Mouse (Mus musculus) CH12.LX (cell line): ENCODE results near the gene Slc25a23. TPM values are rescaled to one million over a fixed set of nuclear protein-coding genes. Genes with fewer than 3 reads are reported as not detected.

ENCODE experiments used
- DNase-seq: peaks from one replicate; pipeline ENCODE4 v3.0.0-alpha.2; 2013; ENCODE audit errors: extremely low read depth
- H3K27ac ChIP-seq: 2 replicates; pipeline ENCODE4 v1.5.1; 2012; ENCODE audit warnings: low read depth, mild to moderate bottlenecking, control low read depth, moderate library complexity; ENCODE audit not compliant: insufficient read depth
- H3K27me3 ChIP-seq: replicated peaks from 2 replicates; pipeline ENCODE3; 2012; ENCODE audit warnings: inconsistent platforms
- H3K36me3 ChIP-seq, 2 experiments: replicated peaks in 1 of 2; 2 replicates each; pipeline versions ENCODE3 to v1.6.1; 2012; ENCODE audit warnings: inconsistent platforms in 1 of 2, low read length in 1 of 2, mild to moderate bottlenecking in 1 of 2, mixed read lengths in 1 of 2, moderate library complexity in 1 of 2; ENCODE audit not compliant: control insufficient read depth in 1 of 2, insufficient read depth in 1 of 2
- H3K4me1 ChIP-seq, 2 experiments: 2 replicates each; pipeline ENCODE4 v1.6.1; 2012; ENCODE audit warnings: inconsistent platforms in 1 of 2, moderate library complexity in 1 of 2; ENCODE audit not compliant: insufficient read depth in 2 of 2, control insufficient read depth in 1 of 2
- H3K4me2 ChIP-seq: 2 replicates; pipeline ENCODE4 v1.6.1; 2012; ENCODE audit warnings: low read depth, mild to moderate bottlenecking, control low read depth; ENCODE audit not compliant: poor library complexity, insufficient read depth, severe bottlenecking
- H3K4me3 ChIP-seq, 3 experiments: fragments of 150-350 bp in 1 of 3; sonication (generic) in 1 of 3; replicated peaks in 1 of 3; 2 replicates each; pipeline versions ENCODE3 to v1.5.1; 2011 to 2012; ENCODE audit warnings: low read depth in 2 of 3, low read length in 2 of 3, mild to moderate bottlenecking in 2 of 3, moderate library complexity in 2 of 3, control low read depth in 1 of 3, improper control_type of control experiment in 1 of 3, inconsistent platforms in 1 of 3, mixed read lengths in 1 of 3; ENCODE audit not compliant: poor library complexity in 1 of 3
- H3K79me2 ChIP-seq: replicated peaks from 2 replicates; pipeline ENCODE4 v1.6.1; 2012; ENCODE audit warnings: mild to moderate bottlenecking, moderate library complexity; ENCODE audit not compliant: control insufficient read depth, poor library complexity, insufficient read depth, severe bottlenecking; ENCODE audit errors: extremely low read depth
- H3K9ac ChIP-seq: 2 replicates; pipeline ENCODE4 v1.6.1; 2012; ENCODE audit warnings: low read depth, mild to moderate bottlenecking, control low read depth, moderate library complexity; ENCODE audit not compliant: insufficient read depth
- H3K9me3 ChIP-seq: replicated peaks from 2 replicates; pipeline ENCODE3; 2012; ENCODE audit warnings: low read length, inconsistent platforms, mixed read lengths
- BHLHE40 ChIP-seq: IDR thresholded peaks from 2 replicates; pipeline ENCODE4 v1.6.1; 2011; ENCODE audit warnings: mild to moderate bottlenecking, low read depth, low read length, improper control_type of control experiment
- CHD2 ChIP-seq: IDR thresholded peaks from 2 replicates; pipeline ENCODE4 v1.6.1; 2011; ENCODE audit warnings: low read length, improper control_type of control experiment
- E2F4 ChIP-seq: IDR thresholded peaks from 2 replicates; pipeline ENCODE4 v1.6.1; 2011; ENCODE audit warnings: low read depth, low read length, improper control_type of control experiment; ENCODE audit not compliant: insufficient replicate concordance
- ELF1 ChIP-seq: IDR thresholded peaks from 2 replicates; pipeline ENCODE4 v1.6.1; 2014; ENCODE audit warnings: low read depth, mild to moderate bottlenecking, inconsistent platforms, low read length, improper control_type of control experiment
- GABPA ChIP-seq: IDR thresholded peaks from 2 replicates; pipeline ENCODE4 v1.6.1; 2012; ENCODE audit warnings: low read depth, low read length, improper control_type of control experiment, inconsistent platforms; ENCODE audit not compliant: insufficient replicate concordance
- IRF4 ChIP-seq: IDR thresholded peaks from 2 replicates; pipeline ENCODE4 v1.6.1; 2014; ENCODE audit warnings: low read depth, mild to moderate bottlenecking, inconsistent platforms, low read length, improper control_type of control experiment
- JUN ChIP-seq: IDR thresholded peaks from 2 replicates; pipeline ENCODE4 v1.6.1; 2011; ENCODE audit warnings: low read depth, mild to moderate bottlenecking, low read length, improper control_type of control experiment, moderate library complexity; ENCODE audit not compliant: insufficient read depth
- JUND ChIP-seq: conservative IDR thresholded peaks from 2 replicates; pipeline ENCODE4 v1.6.1; 2011; ENCODE audit warnings: low read depth, low read length, improper control_type of control experiment
- MAX ChIP-seq: IDR thresholded peaks from 2 replicates; pipeline ENCODE4 v1.6.1; 2011; ENCODE audit warnings: low read length, improper control_type of control experiment
- MAZ ChIP-seq: IDR thresholded peaks from 2 replicates; pipeline ENCODE4 v1.6.1; 2012; ENCODE audit warnings: low read depth, mild to moderate bottlenecking, inconsistent platforms, low read length, improper control_type of control experiment, moderate library complexity
- MEF2A ChIP-seq: IDR thresholded peaks from 2 replicates; pipeline ENCODE4 v1.6.1; 2014; ENCODE audit warnings: low read depth, mild to moderate bottlenecking, inconsistent platforms, low read length, improper control_type of control experiment, borderline replicate concordance
- MYC ChIP-seq: IDR thresholded peaks from 2 replicates; pipeline ENCODE4 v1.6.1; 2011; ENCODE audit warnings: low read depth, mild to moderate bottlenecking, improper control_type of control experiment, low read length
- NRF1 ChIP-seq: IDR thresholded peaks from 2 replicates; pipeline ENCODE4 v1.6.1; 2014; ENCODE audit warnings: low read depth, mild to moderate bottlenecking, inconsistent platforms, low read length, improper control_type of control experiment, moderate library complexity
- POLR2AphosphoS2 ChIP-seq: IDR thresholded peaks from 2 replicates; pipeline ENCODE4 v1.6.1; 2011; ENCODE audit warnings: low read depth, low read length, improper control_type of control experiment
- RAD21 ChIP-seq: IDR thresholded peaks from 2 replicates; pipeline ENCODE4 v1.6.1; 2011; ENCODE audit warnings: low read depth, mild to moderate bottlenecking, low read length, improper control_type of control experiment, moderate library complexity
- RCOR1 ChIP-seq: conservative IDR thresholded peaks from 2 replicates; pipeline ENCODE4 v1.6.1; 2012; ENCODE audit warnings: low read depth, mild to moderate bottlenecking, inconsistent platforms, low read length, improper control_type of control experiment
- SIN3A ChIP-seq: IDR thresholded peaks from 2 replicates; pipeline ENCODE4 v1.6.1; 2012; ENCODE audit warnings: low read length, improper control_type of control experiment, inconsistent platforms
- SMC3 ChIP-seq: IDR thresholded peaks from 2 replicates; pipeline ENCODE4 v1.6.1; 2011; ENCODE audit warnings: low read depth, low read length, improper control_type of control experiment
- TBP ChIP-seq: conservative IDR thresholded peaks from 2 replicates; pipeline ENCODE4 v1.6.1; 2011; ENCODE audit warnings: low read depth, low read length, improper control_type of control experiment
- USF1 ChIP-seq: IDR thresholded peaks from 2 replicates; pipeline ENCODE4 v1.6.1; 2014; ENCODE audit warnings: low read depth, mild to moderate bottlenecking, inconsistent platforms, low read length, improper control_type of control experiment
- ZC3H11A ChIP-seq: IDR thresholded peaks from 2 replicates; pipeline ENCODE4 v1.6.1; 2012; ENCODE audit warnings: low read depth, mild to moderate bottlenecking, inconsistent platforms, low read length, improper control_type of control experiment
- ZKSCAN1 ChIP-seq: IDR thresholded peaks from 2 replicates; pipeline ENCODE4 v1.6.1; 2012; ENCODE audit warnings: low read depth, inconsistent platforms, low read length, improper control_type of control experiment, borderline replicate concordance
- dilution Hi-C: fragments of 300-500 bp; cut with MboI; formaldehyde crosslinking; loops from 2 replicates; pipeline ENCODE4 v1.14.3; 2020; ENCODE audit warnings: low sequenced_read_pairs; ENCODE audit not compliant: extremely low pct_unique_long_range_greater_than_20kb, extremely low pct_ligation_motif_present
- in situ Hi-C: fragments of 300-500 bp; cut with MboI; formaldehyde crosslinking; loops from 3 replicates; pipeline ENCODE4 v1.14.3; 2019; ENCODE audit warnings: low sequenced_read_pairs, low pct_ligation_motif_present, low pct_unique_long_range_greater_than_20kb, mixed read lengths
- polyA plus RNA-seq: library from polyadenylated mRNA; unstranded; fragments of >175 nt; gene quantifications from 2 replicates; pipeline ENCODE4 v1.2.1, GENCODE M21; 2012; ENCODE audit warnings: low read depth; ENCODE audit not compliant: insufficient read length
- total RNA-seq, 2 experiments: library from RNA; depleted of rRNA; stranded (reverse); fragments of 300-350 nt in 1 of 2; fragments of >200 nt in 1 of 2; gene quantifications; 2 replicates each; pipeline ENCODE4 v1.2.3; 2012 to 2014

Gene Slc25a23
- total and polyA plus RNA-seq, 3 experiments, result 2.2 to 13.8 (median 6.9) TPM

DNA sequence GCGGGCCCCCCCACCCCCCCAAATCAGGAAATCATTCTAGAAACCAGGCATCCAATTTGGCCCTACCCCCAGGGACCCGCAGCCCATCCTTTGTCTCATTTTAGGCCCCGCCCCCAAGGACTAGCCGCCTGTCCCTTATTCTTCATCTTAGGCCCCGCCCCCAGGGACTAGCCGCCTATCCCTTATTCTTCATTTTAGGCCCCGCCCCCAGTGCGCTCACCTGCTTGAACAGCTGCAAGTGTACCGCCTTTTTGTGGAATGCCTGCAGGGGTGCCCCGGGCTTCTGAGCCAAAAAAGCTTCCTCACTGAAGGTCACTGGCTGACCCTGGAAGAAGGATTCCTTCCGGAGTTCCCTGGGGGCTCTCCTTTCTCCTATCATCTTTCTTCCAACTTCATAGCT, 11.0 kb upstream of the Slc25a23 start:
- no peaks in the 10 kb centered on the region for H3K9me3 ChIP-seq
- DNase-seq, result no peak
- no peaks in the 10 kb centered on the region for H3K27me3 ChIP-seq
- H3K27ac ChIP-seq, result no peak overlapping the region
- H3K79me2 ChIP-seq, result no peaks in the 10 kb centered on the region
- no peak overlapping the region for H3K4me3 ChIP-seq
- TF ChIP-seq RCOR1 (no peak), NRF1 (no peak), GABPA (no peak), BHLHE40 (no peak), USF1 (no peak), JUND (no peak), ZC3H11A (no peak), E2F4 (no peak), JUN (no peak), MAX (no peak), SIN3A (no peak), POLR2AphosphoS2 (no peak), IRF4 (no peak), MAZ (no peak), CHD2 (no peak), RAD21 (no peak)
- no peak overlapping the region for H3K9ac ChIP-seq
- peaks cover 25 to 94% of the 10 kb centered on the region in 2 experiments for H3K36me3 ChIP-seq
- in situ Hi-C loops (no loop called here), dilution Hi-C loops (no loop called here)
- no peak overlapping the region for H3K4me2 ChIP-seq
- H3K4me1 ChIP-seq, result peaks cover 0 to 8% of the 10 kb centered on the region in 2 experiments; a peak in 2 of 4 replicates

GRCm38 (mm10) chr17:57070272-57070671, 10.6 kb upstream of the Slc25a23 start:
- H3K4me2 ChIP-seq, result no peak overlapping the region
- no peak overlapping the region for H3K4me3 ChIP-seq
- H3K79me2 ChIP-seq, result no peaks in the 10 kb centered on the region
- H3K36me3 ChIP-seq, result peaks cover 25 to 94% of the 10 kb centered on the region in 2 experiments
- DNase-seq, result no peak
- no peaks in the 10 kb centered on the region for H3K27me3 ChIP-seq
- TF ChIP-seq MEF2A (no peak), NRF1 (no peak), ZKSCAN1 (no peak), JUND (no peak), JUN (no peak), TBP (no peak), SMC3 (no peak), ELF1 (no peak), MAZ (no peak), CHD2 (no peak), IRF4 (no peak), POLR2AphosphoS2 (no peak), ZC3H11A (no peak), USF1 (no peak), MYC (no peak), MAX (no peak)
- H3K9me3 ChIP-seq, result no peaks in the 10 kb centered on the region
- H3K27ac ChIP-seq, result no peak overlapping the region
- dilution Hi-C loops (no loop called here), in situ Hi-C loops (no loop called here)
- H3K4me1 ChIP-seq, result peaks cover 0 to 4% of the 10 kb centered on the region in 2 experiments; a peak in 2 of 4 replicates
- H3K9ac ChIP-seq, result no peak overlapping the region
